ENCODE assay signal across 8 mouse cellular contexts in the genomic region with DNA sequence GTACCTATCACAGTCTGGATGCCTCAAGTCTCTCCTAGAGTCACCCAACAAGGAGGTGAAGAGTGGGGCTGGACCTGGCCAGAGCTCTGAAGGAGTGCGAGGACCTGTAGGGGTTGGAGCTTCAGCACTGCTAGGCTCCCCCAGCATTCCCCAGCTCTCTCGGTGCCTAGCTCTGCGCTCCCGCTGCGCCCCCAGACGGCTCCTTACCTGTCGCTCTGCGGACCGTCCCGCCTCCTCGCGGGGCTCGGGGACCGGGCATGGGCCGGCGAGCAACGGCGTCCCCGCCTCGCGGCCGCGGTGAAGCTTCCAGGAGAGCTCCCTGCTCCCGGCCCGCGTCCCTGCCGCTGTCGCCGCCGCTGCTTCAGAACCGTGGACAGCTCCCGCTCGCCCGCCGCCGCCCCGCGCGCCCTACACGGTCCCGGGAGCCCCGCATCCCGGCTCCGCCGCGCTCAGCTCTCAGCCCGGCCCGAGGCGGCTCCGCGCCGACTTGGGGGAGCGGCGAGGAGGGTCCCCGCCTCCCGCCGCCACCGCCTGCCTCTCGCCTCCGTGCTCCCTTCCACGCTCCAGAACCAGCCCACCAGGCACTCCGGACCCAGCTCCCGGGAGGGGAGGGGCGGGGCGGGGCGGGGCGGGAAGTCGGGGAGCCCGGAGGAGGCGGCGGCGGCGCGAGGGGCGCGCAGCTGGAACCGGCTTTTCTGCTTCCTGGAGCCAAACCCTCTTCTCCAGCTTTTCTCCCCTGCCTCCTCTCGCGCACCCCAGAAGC. TPM values are rescaled to one million over a fixed set of nuclear protein-coding genes. Genes with fewer than 3 reads are reported as not detected.
DNase-seq lines count a peak whose midpoint lies in the region; ATAC-seq and TF ChIP-seq lines count a peak whose summit lies in the region.

A gene (minus strand): TSS at position 513 of the 763 bp plus-strand sequence.

- H3K4me3 ChIP-seq in bone marrow macrophage, adult 2 months (ENCODE audit: insufficient read depth, low read length), result peak within 1 kb of the TSS; percentile 59
- peak within 1 kb of the TSS; percentile 30 for H3K4me3 ChIP-seq in embryonic fibroblast, embryonic 13.5 days (ENCODE audit: insufficient read depth, low read length)
- peak within 1 kb of the TSS; percentile 53 for H3K4me3 ChIP-seq in heart, embryonic 16.5 days (ENCODE audit: low read length)
- H3K4me3 ChIP-seq in lung, embryonic 14.5 days (ENCODE audit: low read depth, low read length), result peak within 1 kb of the TSS; percentile 48

- no peaks in the 10 kb centered on the region for H3K36me3 ChIP-seq in heart, embryonic 16.5 days (ENCODE audit: control insufficient read depth, insufficient read depth)
- no peaks in the 10 kb centered on the region for H3K36me3 ChIP-seq in lung, embryonic 14.5 days (ENCODE audit: insufficient read depth)

- H3K27me3 ChIP-seq in heart, embryonic 16.5 days (ENCODE audit: control insufficient read depth, insufficient read depth, low read length), result peaks cover 49% of the 10 kb centered on the region
- peaks cover 13% of the 10 kb centered on the region; the same call in 1 of the 2 replicates for H3K27me3 ChIP-seq in lung, embryonic 14.5 days (ENCODE audit: insufficient read depth, low read length)

- H3K4me1 ChIP-seq in bone marrow macrophage, adult 2 months (ENCODE audit: control insufficient read depth, insufficient read depth, low read length), result no peaks in the 10 kb centered on the region; the same call in 1 of the 2 replicates
- no peaks in the 10 kb centered on the region for H3K4me1 ChIP-seq in embryonic fibroblast, embryonic 13.5 days (ENCODE audit: control insufficient read depth, insufficient read depth, low read length)
- no peaks in the 10 kb centered on the region for H3K4me1 ChIP-seq in heart, embryonic 16.5 days (ENCODE audit: control insufficient read depth, insufficient read depth, low read length)
- no peaks in the 10 kb centered on the region for H3K4me1 ChIP-seq in lung, embryonic 14.5 days (ENCODE audit: insufficient read depth)

- peak within 1 kb of the TSS; percentile 79 for H3K4me2 ChIP-seq in heart, embryonic 16.5 days (ENCODE audit: low read depth, low read length)
- H3K4me2 ChIP-seq in lung, embryonic 14.5 days, result peak within 1 kb of the TSS; percentile 91

- ATAC-seq in heart, embryonic 16.5 days (replicated peaks; ENCODE audit: extremely low read depth, insufficient read depth, low FRiP score), result peak; percentile 65
- peak; percentile 86 for ATAC-seq in lung, embryonic 14.5 days (ENCODE audit: insufficient read depth)

- DNase-seq in B cell, adult 2 months, result peak; percentile 72 to 76
- DNase-seq in kidney, postnatal 14 days, result peak; percentile 82
- peak; percentile 89 for DNase-seq in lung, embryonic 14.5 days
- DNase-seq in ovary, adult 18-20 months (ENCODE audit: low spot score), result peak; percentile 52
- peak; percentile 26 to 79 for DNase-seq in thymus, postnatal 10 days (ENCODE audit: low spot score in 2 of 2)

- no peak for TF ChIP-seq POLR2A in bone marrow macrophage, adult 2 months (IDR thresholded peaks at IDR 0.05; ENCODE audit: borderline replicate concordance, low read depth, low read length)
- TF ChIP-seq POLR2A in embryonic fibroblast, embryonic 13.5 days (IDR thresholded peaks at IDR 0.05; ENCODE audit: low read depth, low read length), result no peak

- H3K27ac ChIP-seq in bone marrow macrophage, adult 2 months (ENCODE audit: insufficient read depth, low read depth, low read length), result no peak within 1 kb of the TSS
- H3K27ac ChIP-seq in embryonic fibroblast, embryonic 13.5 days (ENCODE audit: insufficient read depth, low read length), result no peak within 1 kb of the TSS
- H3K27ac ChIP-seq in heart, embryonic 16.5 days (ENCODE audit: low read length), result no peak within 1 kb of the TSS
- H3K27ac ChIP-seq in lung, embryonic 14.5 days (ENCODE audit: low read depth), result no peak within 1 kb of the TSS

- H3K9me3 ChIP-seq in heart, embryonic 16.5 days (replicated peaks; ENCODE audit: control insufficient read depth, low read length), result no peaks in the 10 kb centered on the region
- H3K9me3 ChIP-seq in lung, embryonic 14.5 days (ENCODE audit: low read depth, low read length), result no peaks in the 10 kb centered on the region

- H3K9ac ChIP-seq in heart, embryonic 16.5 days (ENCODE audit: low read length), result no peak within 1 kb of the TSS
- H3K9ac ChIP-seq in lung, embryonic 14.5 days, result no peak within 1 kb of the TSS

- no peak for TF ChIP-seq CTCF in bone marrow macrophage, adult 2 months (IDR thresholded peaks at IDR 0.05; ENCODE audit: low read depth, low read length)
- no peak for TF ChIP-seq CTCF in embryonic fibroblast, embryonic 13.5 days (IDR thresholded peaks at IDR 0.05; ENCODE audit: borderline replicate concordance, insufficient read depth, low read length)
- no peak for TF ChIP-seq CTCF in lung, embryonic 14.5 days (IDR thresholded peaks at IDR 0.05; ENCODE audit: low read depth)

- WGBS in heart, embryonic 16.5 days, result 2% methylated on average over 59 of the region's 79 CpGs
- 0% methylated on average over 75 of the region's 79 CpGs for WGBS in lung, embryonic 14.5 days

RNA-seq across cellular contexts. Expression of the gene that starts here (rescaled TPM):
- polyA plus RNA-seq in bone marrow macrophage, adult 2 months (2012; ENCODE audit: insufficient read depth, insufficient read length, missing spikeins), result not detected in 2 replicates
- polyA plus RNA-seq in embryonic fibroblast, embryonic 13.5 days (2011; ENCODE audit: insufficient read length, low read depth, missing spikeins), result not detected in 2 replicates
- 0.14 TPM in 1 of 2 replicates, not detected in the other for polyA plus RNA-seq in heart, embryonic 16.5 days (2015; fragmentation: Nextera tagmentation; extraction: Ambion mirVana)
- not detected in 2 replicates for polyA plus RNA-seq in lung, embryonic 14.5 days (2014; fragmentation: Nextera tagmentation; extraction: Ambion mirVana)

Comparison
In these comparisons a context has a peak if more than half of its experiments do, and no peak if none do; other contexts are left out.
1. Peak in ATAC-seq, H3K4me3 ChIP-seq and H3K4me2 ChIP-seq in heart, embryonic 16.5 days; RNA of the gene not detected or under 1 TPM.
2. Peak in DNase-seq, ATAC-seq, H3K4me3 ChIP-seq and H3K4me2 ChIP-seq in lung, embryonic 14.5 days; RNA of the gene not detected or under 1 TPM.